Mouse (Mus musculus): ENCODE results near the gene Smyd4.

Smyd4 gene
- long read RNA-seq, experiment 1, partial matches to known transcripts = 5 of 12 reads
- long read RNA-seq, experiment 1, other reads (novel, unspliced or antisense) = 2 of 12 reads
- long read RNA-seq, experiment 2, transcript Smyd4-201 (11 exons, 3,517 nt) = major isoform, 7 of 23 reads
- long read RNA-seq, experiment 2, partial matches to known transcripts = 10 of 23 reads
- long read RNA-seq, experiment 2, other reads (novel, unspliced or antisense) = 2 of 23 reads

- intact Hi-C loops (cut with DNase I) = no loop called here
Measured at GRCm38 (mm10) chr11:75348199-75348889, at the start of gene Smyd4, which contains the start of gene Rpa1. Gene Smyd4 (plus strand): TSS chr11:75348433. Gene Rpa1 (minus strand): TSS chr11:75348324.

- intact Hi-C loops (cut with DNase I) = loop anchor here (10.0 kb wide), 1 partner anchor 354 kb away; no protein-coding TSS in a partner anchor
Measured at GRCm38 (mm10) chr11:75298491-75298890, 49.7 kb upstream of the Smyd4 start.

- intact Hi-C loops (cut with DNase I) = loop anchor here (10.0 kb wide), 2 partner anchors 75 to 355 kb away; no protein-coding TSS in a partner anchor
Measured at GRCm38 (mm10) chr11:75299786-75300185, 48.4 kb upstream of the Smyd4 start.

- intact Hi-C loops (cut with DNase I) = loop anchor here (10.0 kb wide), 1 partner anchor 74 kb away; no protein-coding TSS in a partner anchor
Measured at GRCm38 (mm10) chr11:75300954-75301353, 47.3 kb upstream of the Smyd4 start.

GRCm38 (mm10) chr11:75304797-75305196, 43.4 kb upstream of the Smyd4 start:
- intact Hi-C loops (cut with DNase I) = loop anchor here (10.0 kb wide), 1 partner anchor 70 kb away; no protein-coding TSS in a partner anchor

- intact Hi-C loops (cut with DNase I) = loop anchor here (10.0 kb wide), 1 partner anchor 66 kb away; no protein-coding TSS in a partner anchor
Measured at GRCm38 (mm10) chr11:75308650-75309049, 39.6 kb upstream of the Smyd4 start.

- intact Hi-C loops (cut with DNase I) = no loop called here
Measured at GRCm38 (mm10) chr11:75310813-75311212, 37.4 kb upstream of the Smyd4 start.

- intact Hi-C loops (cut with DNase I) = no loop called here
Measured at GRCm38 (mm10) chr11:75311751-75312150, 36.5 kb upstream of the Smyd4 start.

GRCm38 (mm10) chr11:75313834-75314233, 34.4 kb upstream of the Smyd4 start:
- intact Hi-C loops (cut with DNase I) = no loop called here

GRCm38 (mm10) chr11:75318351-75319221, 29.6 kb upstream of the Smyd4 start:
- intact Hi-C loops (cut with DNase I) = no loop called here

GRCm38 (mm10) chr11:75319246-75319645, 29.0 kb upstream of the Smyd4 start:
- intact Hi-C loops (cut with DNase I) = no loop called here

- intact Hi-C loops (cut with DNase I) = no loop called here
Measured at GRCm38 (mm10) chr11:75323326-75323737, 24.9 kb upstream of the Smyd4 start.

- intact Hi-C loops (cut with DNase I) = no loop called here
Measured at GRCm38 (mm10) chr11:75324433-75324832, 23.8 kb upstream of the Smyd4 start.

- intact Hi-C loops (cut with DNase I) = no loop called here
Measured at GRCm38 (mm10) chr11:75325116-75325968, 22.9 kb upstream of the Smyd4 start.

- intact Hi-C loops (cut with DNase I) = no loop called here
Measured at GRCm38 (mm10) chr11:75325969-75326311, 22.3 kb upstream of the Smyd4 start.

GRCm38 (mm10) chr11:75336676-75337075, 11.6 kb upstream of the Smyd4 start:
- intact Hi-C loops (cut with DNase I) = no loop called here

- intact Hi-C loops (cut with DNase I) = no loop called here
Measured at GRCm38 (mm10) chr11:75337246-75337645, 11.0 kb upstream of the Smyd4 start.

- intact Hi-C loops (cut with DNase I) = no loop called here
Measured at GRCm38 (mm10) chr11:75340076-75340475, 8.2 kb upstream of the Smyd4 start.

- intact Hi-C loops (cut with DNase I) = no loop called here
Measured at GRCm38 (mm10) chr11:75340698-75341345, 7.4 kb upstream of the Smyd4 start.

GRCm38 (mm10) chr11:75343096-75343495, 5.1 kb upstream of the Smyd4 start:
- intact Hi-C loops (cut with DNase I) = no loop called here
